Mouse (Mus musculus) right cerebral cortex, postnatal 25 days (tissue): Measurements from ENCODE around the gene Snapc4.

ENCODE experiments used
- DNase-seq: peaks from one replicate; pipeline ENCODE4 v3.0.0; 2022

Gene Snapc4

GRCm38 (mm10) chr2:26372396-26372795 lies 8.1 kb downstream of the Snapc4 start:
- no peak for DNase-seq

GRCm38 (mm10) chr2:26368572-26368971 lies 11.9 kb downstream of the Snapc4 start:
- DNase-seq = no peak

- DNase-seq = no peak
Observed at GRCm38 (mm10) chr2:26367911-26368310, 12.5 kb downstream of the Snapc4 start.

GRCm38 (mm10) chr2:26364738-26365465 lies 15.6 kb downstream of the Snapc4 start:
- DNase-seq = no peak

- no peak for DNase-seq
Observed at GRCm38 (mm10) chr2:26363481-26363880, 17.0 kb downstream of the Snapc4 start.

GRCm38 (mm10) chr2:26362991-26363390 lies 17.5 kb downstream of the Snapc4 start:
- DNase-seq = no peak

- DNase-seq = no peak
Observed at GRCm38 (mm10) chr2:26360772-26361171, 19.7 kb downstream of the Snapc4 start, which contains the start of gene Card9. Gene Card9 (minus strand): TSS chr2:26360918.

GRCm38 (mm10) chr2:26359983-26360382 lies 20.5 kb downstream of the Snapc4 start:
- DNase-seq = no peak

- no peak for DNase-seq
Observed at GRCm38 (mm10) chr2:26358667-26359320, 21.7 kb downstream of the Snapc4 start.

- no peak for DNase-seq
Observed at GRCm38 (mm10) chr2:26357484-26357883, 23.0 kb downstream of the Snapc4 start.

- no peak for DNase-seq
Observed at GRCm38 (mm10) chr2:26356678-26357077, 23.8 kb downstream of the Snapc4 start.

- DNase-seq = no peak
Observed at GRCm38 (mm10) chr2:26356231-26356630, 24.2 kb downstream of the Snapc4 start.

- DNase-seq = no peak
Observed at GRCm38 (mm10) chr2:26354401-26354800, 26.1 kb downstream of the Snapc4 start.

- DNase-seq = no peak
Observed at GRCm38 (mm10) chr2:26353066-26353980, 27.1 kb downstream of the Snapc4 start.

GRCm38 (mm10) chr2:26352291-26352910 lies 28.1 kb downstream of the Snapc4 start:
- DNase-seq = no peak

GRCm38 (mm10) chr2:26351358-26352290 lies 28.8 kb downstream of the Snapc4 start, which contains the start of gene Dnlz:
Gene Dnlz (minus strand): TSS chr2:26352110.
- peak; percentile 93 for DNase-seq

GRCm38 (mm10) chr2:26348241-26348640 lies 32.2 kb downstream of the Snapc4 start:
- no peak for DNase-seq

- DNase-seq = no peak
Observed at GRCm38 (mm10) chr2:26342609-26343490, 37.6 kb downstream of the Snapc4 start.

GRCm38 (mm10) chr2:26342044-26342443 lies 38.4 kb downstream of the Snapc4 start:
- peak; percentile 73 for DNase-seq

- DNase-seq = peak; percentile 57
Observed at GRCm38 (mm10) chr2:26341510-26341981, 38.9 kb downstream of the Snapc4 start.
